Mouse (Mus musculus): ENCODE data around the gene A130010J15Rik. TPM values are rescaled to one million over a fixed set of nuclear protein-coding genes. Genes with fewer than 3 reads are reported as not detected.

The A130010J15Rik gene
- polyA plus RNA-seq, 1 experiment from 2014 or later: 13.6 TPM

- Histone ChIP-seq H3K4me3 (no peak overlapping the region), H3K36me3 (no peaks in the 10 kb centered on the region), H3K9ac (no peak overlapping the region), H3K9me3 (no peaks in the 10 kb centered on the region), H3K4me2 (no peak overlapping the region), H3K27me3 (no peaks in the 10 kb centered on the region; the same call in none of the 2 replicates), H3K27ac (no peak overlapping the region), H3K4me1 (no peaks in the 10 kb centered on the region)
- WGBS: 17% methylated on average over 7 of the region's 7 CpGs
- no peak; the same call in 1 of the 2 replicates for ATAC-seq (ENCODE audit: borderline replicate concordance, extremely low read depth, low FRiP score, low TSS enrichment)
Measured at GRCm38 (mm10) chr1:193138087-193138486, 29.8 kb upstream of the A130010J15Rik start.

- H3K27me3 ChIP-seq: no peaks in the 10 kb centered on the region; the same call in none of the 2 replicates
- no peak overlapping the region for H3K9ac ChIP-seq
- no peak overlapping the region for H3K4me3 ChIP-seq
- H3K4me2 ChIP-seq: no peak overlapping the region
- 33% methylated on average over 3 of the region's 3 CpGs for WGBS
- no peak overlapping the region for H3K27ac ChIP-seq
- no peaks in the 10 kb centered on the region for H3K9me3 ChIP-seq
- ATAC-seq (ENCODE audit: borderline replicate concordance, extremely low read depth, low FRiP score, low TSS enrichment): no peak
- H3K36me3 ChIP-seq: no peaks in the 10 kb centered on the region
- H3K4me1 ChIP-seq: no peaks in the 10 kb centered on the region
Measured at GRCm38 (mm10) chr1:193138669-193139068, 29.2 kb upstream of the A130010J15Rik start.

- 66% methylated on average over 7 of the region's 7 CpGs for WGBS
- no peak overlapping the region for H3K9ac ChIP-seq
Measured at GRCm38 (mm10) chr1:193141118-193141517, 26.7 kb upstream of the A130010J15Rik start.

GRCm38 (mm10) chr1:193142517-193143062 is 25.3 kb upstream of the A130010J15Rik start:
- no peak for ATAC-seq (ENCODE audit: borderline replicate concordance, extremely low read depth, low FRiP score, low TSS enrichment)
- H3K9ac ChIP-seq: no peak overlapping the region
- no peaks in the 10 kb centered on the region for H3K4me1 ChIP-seq
- no peak overlapping the region for H3K4me3 ChIP-seq
- no peaks in the 10 kb centered on the region; the same call in 1 of the 2 replicates for H3K27me3 ChIP-seq
- no peak overlapping the region for H3K4me2 ChIP-seq
- no peak overlapping the region for H3K27ac ChIP-seq
- WGBS: 78% methylated on average over 8 of the region's 8 CpGs
- H3K36me3 ChIP-seq: no peaks in the 10 kb centered on the region
- H3K9me3 ChIP-seq: no peaks in the 10 kb centered on the region

More at GRCm38 (mm10) chr1:193141118-193141517, 26.7 kb upstream of the A130010J15Rik start:
- no peak for ATAC-seq (ENCODE audit: borderline replicate concordance, extremely low read depth, low FRiP score, low TSS enrichment)
- no peak overlapping the region for H3K4me3 ChIP-seq
- no peaks in the 10 kb centered on the region; the same call in 1 of the 2 replicates for H3K27me3 ChIP-seq
- no peaks in the 10 kb centered on the region for H3K4me1 ChIP-seq
- H3K36me3 ChIP-seq: no peaks in the 10 kb centered on the region
- no peak overlapping the region for H3K4me2 ChIP-seq
- no peak overlapping the region for H3K27ac ChIP-seq
- H3K9me3 ChIP-seq: no peaks in the 10 kb centered on the region

GRCm38 (mm10) chr1:193144516-193144915 is 23.3 kb upstream of the A130010J15Rik start:
- Histone ChIP-seq H3K27ac (no peak overlapping the region), H3K27me3 (no peaks in the 10 kb centered on the region), H3K9ac (no peak overlapping the region), H3K36me3 (no peaks in the 10 kb centered on the region), H3K4me2 (no peak overlapping the region), H3K9me3 (no peaks in the 10 kb centered on the region), H3K4me1 (no peaks in the 10 kb centered on the region), H3K4me3 (no peak overlapping the region)
- 74% methylated on average over 6 of the region's 6 CpGs for WGBS
- ATAC-seq (ENCODE audit: borderline replicate concordance, extremely low read depth, low FRiP score, low TSS enrichment): no peak

GRCm38 (mm10) chr1:193145101-193145500 is 22.7 kb upstream of the A130010J15Rik start:
- no peaks in the 10 kb centered on the region for H3K4me1 ChIP-seq
- no peak overlapping the region for H3K27ac ChIP-seq
- no peaks in the 10 kb centered on the region for H3K9me3 ChIP-seq
- 65% methylated on average over 4 of the region's 4 CpGs for WGBS
- no peak for ATAC-seq (ENCODE audit: borderline replicate concordance, extremely low read depth, low FRiP score, low TSS enrichment)
- no peak overlapping the region for H3K4me2 ChIP-seq
- no peaks in the 10 kb centered on the region for H3K27me3 ChIP-seq
- H3K36me3 ChIP-seq: no peaks in the 10 kb centered on the region
- H3K9ac ChIP-seq: no peak overlapping the region
- no peak overlapping the region for H3K4me3 ChIP-seq

GRCm38 (mm10) chr1:193146416-193146815 is 21.4 kb upstream of the A130010J15Rik start:
- Histone ChIP-seq H3K36me3 (no peaks in the 10 kb centered on the region), H3K4me2 (no peak overlapping the region), H3K27ac (no peak overlapping the region), H3K4me3 (no peak overlapping the region), H3K9me3 (no peaks in the 10 kb centered on the region), H3K4me1 (0 out of 2 replicates have a peak, but pooled peaks cover 5% of the 10 kb centered on the region), H3K27me3 (no peaks in the 10 kb centered on the region), H3K9ac (no peak overlapping the region)
- ATAC-seq (ENCODE audit: borderline replicate concordance, extremely low read depth, low FRiP score, low TSS enrichment): no peak
- WGBS: 75% methylated on average over 1 of the region's 1 CpGs

GRCm38 (mm10) chr1:193149231-193149630 is 18.6 kb upstream of the A130010J15Rik start:
- peaks cover 10% of the 10 kb centered on the region; the same call in 1 of the 2 replicates for H3K4me1 ChIP-seq
- no peak overlapping the region for H3K4me3 ChIP-seq
- no peak overlapping the region for H3K9ac ChIP-seq
- no peak overlapping the region for H3K27ac ChIP-seq
- H3K4me2 ChIP-seq: no peak overlapping the region
- no peaks in the 10 kb centered on the region for H3K36me3 ChIP-seq
- no peaks in the 10 kb centered on the region for H3K9me3 ChIP-seq
- WGBS: 58% methylated on average over 3 of the region's 3 CpGs
- ATAC-seq (ENCODE audit: borderline replicate concordance, extremely low read depth, low FRiP score, low TSS enrichment): no peak
- H3K27me3 ChIP-seq: peaks cover 22% of the 10 kb centered on the region

- H3K4me3 ChIP-seq: no peak overlapping the region
- peaks cover 10% of the 10 kb centered on the region; the same call in 1 of the 2 replicates for H3K4me1 ChIP-seq
- H3K9me3 ChIP-seq: no peaks in the 10 kb centered on the region
- no peak for ATAC-seq (ENCODE audit: borderline replicate concordance, extremely low read depth, low FRiP score, low TSS enrichment)
- no peaks in the 10 kb centered on the region for H3K36me3 ChIP-seq
- H3K27me3 ChIP-seq: peaks cover 26% of the 10 kb centered on the region
- no peak overlapping the region for H3K27ac ChIP-seq
- WGBS: 26% methylated on average over 7 of the region's 7 CpGs
- H3K9ac ChIP-seq: no peak overlapping the region
- no peak overlapping the region for H3K4me2 ChIP-seq
Measured at GRCm38 (mm10) chr1:193151134-193151533, 16.7 kb upstream of the A130010J15Rik start.

- Histone ChIP-seq H3K27me3 (peaks cover 26% of the 10 kb centered on the region), H3K9me3 (no peaks in the 10 kb centered on the region), H3K4me1 (peaks cover 14% of the 10 kb centered on the region; the same call in 1 of the 2 replicates), H3K4me3 (peak within 1 kb of the TSS; percentile 46), H3K36me3 (no peaks in the 10 kb centered on the region), H3K4me2 (peak within 1 kb of the TSS; percentile 56), H3K27ac (peak within 1 kb of the TSS; percentile 63), H3K9ac (peak within 1 kb of the TSS; percentile 40)
- under 1% methylated on average over 30 of the region's 30 CpGs for WGBS
- ATAC-seq (ENCODE audit: borderline replicate concordance, extremely low read depth, low FRiP score, low TSS enrichment): peak; percentile 96
Measured at GRCm38 (mm10) chr1:193152872-193153271, 15.0 kb upstream of the A130010J15Rik start, which contains the start of gene Irf6. Gene Irf6, plus strand, starts transcription at chr1:193153111.

- H3K4me2 ChIP-seq: peak overlapping the region; percentile 56
- peaks cover 26% of the 10 kb centered on the region for H3K27me3 ChIP-seq
- H3K9ac ChIP-seq: peak overlapping the region; percentile 40
- peak overlapping the region; percentile 46 for H3K4me3 ChIP-seq
- ATAC-seq (ENCODE audit: borderline replicate concordance, extremely low read depth, low FRiP score, low TSS enrichment): no peak; the same call in 1 of the 2 replicates
- 21% methylated on average over 16 of the region's 16 CpGs for WGBS
- no peaks in the 10 kb centered on the region for H3K36me3 ChIP-seq
- peaks cover 14% of the 10 kb centered on the region; the same call in 1 of the 2 replicates for H3K4me1 ChIP-seq
- H3K9me3 ChIP-seq: no peaks in the 10 kb centered on the region
- H3K27ac ChIP-seq: peak overlapping the region; percentile 63
Measured at GRCm38 (mm10) chr1:193153561-193153960, 14.3 kb upstream of the A130010J15Rik start.

GRCm38 (mm10) chr1:193156316-193157110 is 11.3 kb upstream of the A130010J15Rik start:
- Histone ChIP-seq H3K27me3 (peaks cover 26% of the 10 kb centered on the region), H3K4me1 (peaks cover 24% of the 10 kb centered on the region), H3K9ac (no peak overlapping the region), H3K36me3 (no peaks in the 10 kb centered on the region), H3K4me3 (no peak overlapping the region), H3K9me3 (no peaks in the 10 kb centered on the region), H3K4me2 (no peak overlapping the region), H3K27ac (no peak overlapping the region)
- no peak for ATAC-seq (ENCODE audit: borderline replicate concordance, extremely low read depth, low FRiP score, low TSS enrichment)
- WGBS: 59% methylated on average over 15 of the region's 15 CpGs
